Mouse (Mus musculus) thymus, postnatal 36 days (tissue): Measurements from ENCODE around the gene Nrn1.

Source experiments
- DNase-seq, 2 experiments: peaks; one replicate each; pipeline ENCODE4 v3.0.0; 2022; ENCODE audit warnings: mixed read lengths in 2 of 2

The Nrn1 gene

DNA sequence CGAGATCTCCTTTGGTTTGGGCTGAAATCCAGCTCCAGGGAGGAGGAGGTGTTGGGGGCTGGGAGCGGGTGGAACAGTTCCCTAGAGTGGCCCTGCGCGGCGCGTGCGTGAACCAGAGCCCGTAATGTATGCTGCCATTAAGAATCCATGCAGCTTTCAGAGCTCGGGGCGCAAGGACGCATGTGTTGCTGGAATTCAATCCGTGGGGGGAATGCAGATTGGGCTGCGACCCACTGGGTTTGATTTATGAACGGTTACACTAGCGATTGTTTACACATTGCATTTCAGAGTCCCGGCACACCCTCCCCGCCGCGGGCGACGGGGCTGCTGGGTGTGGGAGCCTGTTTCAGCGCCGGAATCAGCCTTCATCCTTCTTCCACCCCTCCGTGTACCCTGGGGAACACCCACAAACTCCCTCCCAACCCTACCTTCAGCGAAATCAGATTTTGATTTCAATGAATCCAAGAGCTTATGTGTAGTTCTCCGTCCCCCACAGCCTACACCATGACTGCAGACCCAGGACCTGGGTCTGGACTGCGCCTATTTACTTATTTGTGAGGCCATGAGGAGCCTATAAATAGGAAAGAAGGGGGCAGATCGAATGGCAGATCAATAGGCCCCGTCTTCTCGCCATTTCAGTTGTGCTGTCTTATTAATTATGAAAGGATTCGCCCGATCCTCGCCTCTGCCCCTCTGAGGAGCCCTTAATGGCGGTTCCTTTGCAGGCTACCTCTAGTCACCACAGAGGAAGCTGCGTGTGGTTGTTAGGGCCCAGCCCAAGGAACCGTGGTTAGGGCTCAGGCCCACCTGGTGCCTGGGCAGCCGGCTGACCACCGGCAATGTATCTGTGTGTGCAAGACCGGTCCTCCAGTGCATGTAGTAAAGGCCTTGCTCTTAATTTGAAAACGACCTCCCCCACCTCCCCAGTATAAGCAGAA, 10.1 kb downstream of the Nrn1 start:
- DNase-seq, result no peak

GRCm38 (mm10) chr13:36723726-36724300, 11.1 kb downstream of the Nrn1 start:
- DNase-seq, result no peak

DNA sequence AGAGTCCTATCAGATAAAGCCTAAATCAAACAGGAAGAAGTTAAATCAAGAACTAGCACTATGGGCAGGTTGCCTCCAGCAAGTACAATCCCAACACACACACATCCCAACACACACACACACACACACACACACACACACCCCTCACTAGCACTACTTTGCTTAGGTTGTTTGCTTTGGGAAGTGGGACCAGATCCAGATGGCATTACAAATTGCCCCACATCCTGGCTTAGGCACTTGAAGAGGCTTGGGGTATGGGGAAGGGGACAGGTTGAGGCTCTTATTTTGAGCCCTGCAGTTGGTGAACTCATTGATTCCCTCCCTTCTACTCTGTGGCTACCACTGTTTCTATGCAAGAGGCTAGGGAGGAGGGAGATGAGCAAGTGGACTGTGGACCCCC, 12.6 kb downstream of the Nrn1 start:
- DNase-seq, result no peak

- DNase-seq, result no peak
Measured at GRCm38 (mm10) chr13:36720297-36721017, 14.5 kb downstream of the Nrn1 start.

DNA sequence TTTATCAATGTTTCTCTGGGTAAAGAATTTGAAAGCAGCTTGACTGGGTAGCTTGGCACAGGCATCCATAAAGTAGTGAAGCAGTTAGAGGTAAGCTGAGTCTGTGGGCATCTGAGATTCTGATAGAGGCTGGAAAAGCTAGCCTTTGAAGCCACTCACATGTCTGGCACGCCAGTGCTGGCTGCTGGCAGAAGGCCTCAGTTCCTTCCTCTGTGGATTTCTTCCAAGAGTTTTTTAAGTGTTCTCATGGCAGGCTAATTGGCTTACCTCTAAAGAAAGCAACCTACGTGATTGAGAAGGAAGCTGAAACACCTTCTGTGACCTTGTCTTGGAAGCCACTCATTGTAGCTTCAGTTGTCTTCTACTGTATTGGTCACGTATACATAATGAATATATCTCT, 17.6 kb downstream of the Nrn1 start:
- no peak for DNase-seq

- no peak for DNase-seq
Measured at GRCm38 (mm10) chr13:36716708-36717107, 18.2 kb downstream of the Nrn1 start.

- DNase-seq, result no peak
Measured at GRCm38 (mm10) chr13:36714101-36714500, 20.8 kb downstream of the Nrn1 start.

DNA sequence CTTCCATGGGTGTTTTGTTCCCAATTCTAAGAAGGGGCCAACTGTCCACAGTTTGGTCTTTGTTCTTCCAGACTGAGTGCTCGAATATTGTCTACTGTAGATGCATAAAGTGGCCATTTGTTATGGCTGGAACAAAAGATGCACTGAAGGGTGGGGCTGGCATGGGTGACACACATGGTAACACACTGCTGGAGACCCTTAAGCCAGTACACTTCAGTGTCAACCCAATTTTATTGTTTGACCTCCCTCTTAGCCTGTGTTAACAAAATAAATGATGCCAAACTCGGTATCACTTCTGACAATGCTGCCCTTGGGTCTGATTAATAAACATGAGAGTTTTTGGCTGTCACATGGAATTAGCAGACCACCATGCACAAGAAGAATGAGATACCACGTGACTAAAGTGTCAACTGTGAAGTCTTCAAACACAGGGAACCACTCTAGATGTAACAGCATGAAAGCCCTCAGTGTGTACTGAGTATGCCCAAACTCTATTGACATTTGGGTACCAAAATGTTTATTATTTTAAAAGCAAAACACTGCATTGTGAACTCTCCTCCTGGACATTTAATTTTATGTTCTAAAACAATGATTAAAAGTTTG, 27.7 kb downstream of the Nrn1 start:
- no peak for DNase-seq

DNA sequence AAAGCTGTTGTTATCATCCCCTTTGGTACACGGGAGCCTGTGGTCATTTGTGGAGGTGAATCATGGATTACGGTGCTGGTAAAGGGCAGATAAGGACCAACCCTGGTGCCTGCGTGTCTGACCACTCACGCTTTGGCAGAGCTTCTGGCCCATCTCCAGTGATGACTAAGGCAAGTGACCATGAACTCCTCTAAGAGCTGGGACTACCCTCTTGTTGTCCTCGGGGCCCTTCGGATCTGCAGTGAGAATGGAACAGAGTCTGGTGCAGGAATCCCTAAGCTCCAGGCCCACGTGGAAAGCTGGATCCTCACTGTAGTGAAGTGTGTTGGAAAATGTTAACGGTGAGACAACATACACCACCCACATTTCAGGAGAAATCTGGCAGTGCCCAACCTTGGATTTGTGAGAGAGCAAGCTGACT, 38.6 kb downstream of the Nrn1 start:
- DNase-seq, result no peak

DNA sequence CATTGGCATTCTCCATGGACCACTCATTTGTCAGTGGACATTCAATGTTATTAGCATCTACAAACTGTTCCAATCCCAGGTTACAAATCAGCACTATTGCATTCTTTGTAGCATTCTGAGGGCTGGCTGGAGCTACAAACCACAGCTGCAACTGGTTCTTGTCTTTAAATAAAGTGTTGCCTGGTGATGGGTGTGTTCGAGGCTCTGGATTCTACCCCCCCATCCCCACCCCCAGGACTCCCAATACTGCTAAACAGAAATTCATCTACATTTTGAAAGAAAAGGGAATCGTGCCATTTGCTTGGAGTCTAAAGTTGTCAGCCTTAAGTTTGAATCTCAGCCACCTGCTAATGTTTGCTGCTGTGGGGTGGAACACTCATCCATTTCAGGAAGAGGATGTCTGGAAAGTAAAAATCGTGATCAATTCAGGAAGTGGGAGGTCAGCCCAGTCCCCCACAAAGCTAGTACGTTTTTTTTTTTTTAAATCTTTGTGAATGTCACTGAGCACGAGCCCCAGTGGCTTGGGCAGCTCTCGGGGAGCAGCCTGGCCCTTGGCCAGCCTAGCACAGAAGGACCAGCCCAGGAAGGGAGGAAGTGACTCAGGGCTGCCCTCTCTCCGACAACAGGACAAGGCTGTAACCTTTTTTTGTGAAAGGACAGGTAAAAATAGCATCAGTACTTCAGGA, 39.3 kb downstream of the Nrn1 start:
- no peak for DNase-seq

DNA sequence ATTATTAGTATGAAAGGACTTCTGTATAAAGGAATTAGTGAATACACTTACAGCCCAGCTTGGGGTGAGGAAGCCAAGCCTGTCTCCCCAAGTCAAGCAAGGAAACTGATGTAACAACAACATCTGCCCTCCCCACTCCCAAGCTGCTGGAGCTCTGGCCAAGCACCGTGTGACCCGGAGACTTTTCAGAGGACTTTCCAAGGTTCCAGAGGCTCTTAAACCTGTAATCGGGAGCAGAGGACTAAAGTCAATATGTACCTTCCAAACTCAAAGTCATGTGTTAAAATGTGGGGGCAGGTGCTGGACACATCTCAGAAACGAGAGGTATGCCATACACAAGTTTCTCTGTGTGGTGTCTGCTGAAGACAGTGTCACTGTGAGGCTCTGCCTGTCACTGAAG, 51.4 kb downstream of the Nrn1 start:
- no peak for DNase-seq

- DNase-seq, result no peak
Measured at GRCm38 (mm10) chr13:36680690-36681355, 54.1 kb downstream of the Nrn1 start.

GRCm38 (mm10) chr13:36679345-36679744, 55.6 kb downstream of the Nrn1 start:
- DNase-seq, result no peak
